Mouse (Mus musculus): ENCODE results near the gene Zbtb32. TPM values are rescaled to one million over a fixed set of nuclear protein-coding genes. Genes with fewer than 3 reads are reported as not detected.

Gene Zbtb32
- under 1 TPM in 1 of 2 experiments, not detected in 1; 0.46 TPM for total RNA-seq (2021)
- 0.44 and 0.45 TPM in 2 replicates for polyA plus RNA-seq (2012; rRNA removed)
- long read RNA-seq = 0 reads

DNA sequence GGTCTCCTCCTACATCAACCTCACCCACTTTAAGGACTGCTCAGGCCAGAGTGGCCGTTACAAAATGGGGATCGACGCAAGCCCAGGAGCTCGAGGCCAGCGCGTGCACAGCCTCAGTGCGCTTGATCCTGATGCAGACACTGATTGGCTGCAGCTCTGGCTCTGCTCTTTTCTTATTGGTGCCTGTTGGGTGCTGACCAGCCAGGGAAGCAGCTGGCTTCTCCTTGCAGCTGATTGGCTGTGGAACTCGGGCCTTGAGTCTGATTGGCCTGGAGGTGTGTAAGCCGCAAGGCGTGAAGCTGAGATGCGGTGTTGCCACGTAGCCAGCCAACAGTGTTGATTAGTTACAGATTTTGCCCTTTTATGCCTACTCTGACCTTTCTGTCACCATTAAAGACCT, at the start of gene Zbtb32:
Gene Zbtb32 (minus strand): TSS at position 124 of the 400 bp plus-strand sequence.
- DNase-seq = no peak

DNA sequence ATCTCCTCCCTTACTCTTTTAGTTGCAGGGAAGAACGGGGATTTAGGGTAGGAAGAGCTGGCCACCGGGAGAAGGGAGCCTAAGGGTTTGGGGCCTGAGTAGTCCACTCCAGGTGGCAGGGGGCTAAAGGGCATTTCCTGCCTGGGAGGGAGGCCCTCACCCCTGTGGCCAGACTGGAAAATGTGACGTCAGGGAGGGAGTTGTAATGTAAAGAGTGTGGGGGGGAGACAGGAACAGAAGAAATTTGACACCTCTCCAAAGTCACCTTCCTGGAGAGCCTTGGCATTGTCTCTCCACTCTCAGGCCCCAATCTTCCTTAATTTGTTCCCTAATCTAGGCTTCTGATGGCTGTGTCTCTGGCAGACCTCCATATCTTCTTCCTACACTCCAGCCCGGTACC, 40.4 kb upstream of the Zbtb32 start:
- no peak for DNase-seq

DNA sequence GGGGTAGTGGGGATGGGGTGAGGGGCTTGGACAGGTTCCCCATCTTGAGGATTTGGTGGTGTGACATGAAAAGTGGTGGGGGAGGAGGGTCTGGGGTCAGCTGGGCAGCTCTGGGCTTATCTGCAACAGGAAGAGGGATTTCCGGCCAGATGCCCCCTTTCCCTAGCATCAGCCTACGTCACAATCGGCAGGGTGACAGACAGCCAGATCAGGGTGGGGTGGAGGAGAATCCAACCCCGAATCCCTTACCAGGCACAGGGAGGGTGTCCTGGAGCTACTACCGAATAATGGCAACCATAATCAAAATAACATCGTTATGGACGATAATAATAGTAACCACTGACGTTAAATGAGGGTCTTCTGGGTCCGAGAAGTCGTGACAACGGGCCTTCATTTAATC, 37.7 kb upstream of the Zbtb32 start:
- no peak for DNase-seq

DNA sequence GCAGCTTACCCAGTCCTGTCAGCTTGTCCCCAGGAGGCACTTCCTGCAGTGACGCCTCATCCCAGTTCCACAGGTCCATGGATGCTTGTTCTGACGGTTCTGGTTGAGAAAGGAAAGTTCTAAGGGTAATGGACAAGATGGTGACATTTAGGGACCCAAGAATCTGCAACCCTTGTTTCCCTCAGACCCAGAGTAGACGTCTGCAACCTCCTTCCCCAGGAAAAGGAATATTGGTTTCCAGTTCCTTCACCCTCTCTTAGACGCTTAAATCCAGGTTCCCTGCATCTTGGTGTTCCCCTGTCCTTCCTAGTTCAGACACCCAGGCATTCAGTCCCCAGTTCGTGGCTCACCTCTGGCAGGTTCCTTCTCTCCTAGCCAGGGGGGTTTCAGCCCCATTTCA, 37.0 kb upstream of the Zbtb32 start, which contains the start of gene Etv2:
Gene Etv2 (minus strand): TSS at position 101 of the 400 bp plus-strand sequence.
- no peak for DNase-seq

DNA sequence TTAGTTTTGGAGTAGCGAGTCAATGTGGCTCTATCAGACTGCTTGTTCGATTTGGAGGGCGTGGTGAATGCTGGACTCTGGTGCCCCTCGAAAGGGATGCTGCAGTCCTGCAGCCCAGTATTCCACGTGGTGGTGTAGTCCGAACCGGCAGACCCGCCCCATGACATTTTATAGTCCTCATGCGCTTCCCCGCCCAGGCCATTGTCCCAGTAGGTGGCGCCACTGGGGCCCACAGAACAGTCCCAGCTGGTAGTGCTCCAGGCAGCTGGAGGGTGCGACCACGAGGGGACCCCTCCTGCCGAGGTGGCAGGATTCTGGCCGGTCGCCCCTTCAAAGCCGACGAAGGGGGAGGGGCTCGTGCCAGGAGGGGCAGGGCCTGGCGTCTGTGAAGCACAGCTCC, 35.9 kb upstream of the Zbtb32 start:
- DNase-seq = peak; percentile 41

DNA sequence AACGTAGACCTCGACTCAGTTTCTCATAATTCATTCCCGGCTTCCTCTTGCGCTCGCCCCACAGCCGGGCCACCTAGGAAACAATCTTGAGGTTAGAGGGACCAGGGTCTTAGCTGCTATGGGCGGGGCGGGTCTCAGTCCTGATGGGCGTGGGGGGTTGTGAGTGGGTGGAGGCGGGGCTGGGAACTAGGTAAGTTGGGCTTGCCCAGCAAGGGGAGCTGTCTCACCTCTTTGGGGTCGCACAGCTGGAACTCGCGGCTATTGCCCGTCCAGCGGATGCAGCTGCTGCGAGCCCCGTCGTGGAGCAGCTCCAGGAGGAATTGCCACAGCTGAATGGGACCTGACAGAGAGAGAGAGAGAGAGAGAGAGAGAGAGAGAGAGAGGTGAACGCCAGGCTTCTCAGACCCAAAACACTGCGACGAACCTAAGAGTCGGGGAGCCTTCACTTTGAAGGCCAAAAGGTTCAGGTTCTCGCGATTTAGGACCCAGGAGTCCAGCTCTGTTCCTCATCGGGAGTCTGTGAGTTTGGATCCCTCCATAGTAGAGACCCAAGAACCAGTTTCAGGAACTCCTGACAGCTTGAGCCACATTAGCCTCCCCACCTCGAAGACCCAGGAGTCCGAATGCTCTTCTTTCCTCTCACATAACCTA, 35.2 kb upstream of the Zbtb32 start:
- no peak for DNase-seq

DNA sequence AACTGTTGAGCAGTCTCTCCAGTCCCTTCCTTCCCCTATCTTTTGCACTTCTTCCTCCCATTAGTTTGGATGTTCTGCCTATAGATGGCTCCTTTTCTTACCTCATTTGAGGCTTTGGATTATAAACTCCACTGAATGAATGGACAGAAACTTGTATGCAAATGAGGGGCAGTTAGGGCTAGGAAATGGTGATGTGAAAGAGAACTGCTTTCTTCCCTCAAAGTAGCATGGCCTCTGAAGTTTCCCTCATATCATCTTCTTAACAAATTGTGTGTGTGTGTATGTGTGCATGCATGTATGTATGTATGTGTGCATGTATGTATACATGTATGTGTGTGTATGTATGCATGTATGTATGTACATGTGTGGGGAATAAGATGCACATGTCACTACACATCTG, 30.3 kb upstream of the Zbtb32 start:
- DNase-seq = no peak

DNA sequence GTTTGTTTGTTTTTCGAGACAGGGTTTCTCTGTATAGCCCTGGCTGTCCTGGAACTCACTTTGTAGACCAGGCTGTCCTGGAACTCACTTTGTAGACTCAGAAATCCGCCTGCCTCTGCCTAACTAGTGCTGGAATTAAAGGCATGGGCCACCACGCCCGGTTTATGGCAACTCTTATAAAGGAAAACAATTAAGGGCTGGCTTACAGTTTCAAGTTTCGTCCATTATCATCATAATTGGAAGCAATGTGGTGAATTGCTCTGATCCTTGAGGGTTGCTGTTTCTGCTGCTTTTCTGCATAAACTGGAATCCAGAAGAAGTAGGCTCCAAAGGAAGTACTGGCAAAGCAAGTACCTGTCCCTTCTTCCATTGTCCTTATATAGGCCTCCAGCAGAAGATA, 27.9 kb upstream of the Zbtb32 start:
- DNase-seq = no peak

DNA sequence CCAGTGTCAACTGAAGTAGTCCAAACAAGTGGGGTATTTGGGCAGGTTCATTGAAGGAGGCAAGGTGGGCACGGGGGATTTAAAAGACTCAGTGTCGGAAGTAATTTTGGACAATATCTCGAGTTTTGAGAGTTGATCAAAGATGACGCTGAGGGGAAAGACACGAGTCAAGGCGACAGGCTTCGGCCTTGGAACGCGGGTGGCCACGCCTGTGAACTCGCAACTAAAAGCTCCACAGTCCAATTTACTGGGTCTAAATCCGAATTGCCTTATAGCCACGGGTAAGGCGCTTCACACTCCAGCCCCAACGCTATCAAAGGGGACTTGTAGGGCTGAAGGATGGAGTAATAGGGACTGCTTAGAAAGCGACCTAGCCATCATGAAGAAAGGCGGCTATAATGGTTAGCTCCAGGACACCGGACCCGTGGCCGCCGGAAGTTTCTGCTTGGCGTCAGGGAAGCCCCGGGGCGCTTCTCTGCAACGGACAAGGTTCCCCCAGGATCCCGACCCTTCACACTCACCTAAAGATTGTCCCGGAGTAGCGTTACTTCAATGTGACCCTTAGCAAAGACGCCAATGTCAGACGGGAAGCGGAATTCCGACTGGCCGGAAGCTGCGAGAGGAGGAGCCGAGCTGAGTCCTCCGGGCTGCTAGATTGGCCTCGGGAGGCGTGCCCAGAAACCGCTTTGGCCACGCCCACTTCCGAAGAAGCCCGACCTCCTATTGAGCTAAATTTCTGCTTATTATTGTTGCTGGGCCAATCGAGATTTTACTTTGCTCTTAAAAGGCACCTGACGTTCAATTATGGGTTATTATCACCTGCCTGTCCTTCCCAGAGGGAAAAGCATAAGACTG, 27.0 kb upstream of the Zbtb32 start, which contains the start of gene Cox6b1:
Gene Cox6b1 (minus strand): TSS at position 622 of the 855 bp plus-strand sequence.
- peak; percentile 91 for DNase-seq

DNA sequence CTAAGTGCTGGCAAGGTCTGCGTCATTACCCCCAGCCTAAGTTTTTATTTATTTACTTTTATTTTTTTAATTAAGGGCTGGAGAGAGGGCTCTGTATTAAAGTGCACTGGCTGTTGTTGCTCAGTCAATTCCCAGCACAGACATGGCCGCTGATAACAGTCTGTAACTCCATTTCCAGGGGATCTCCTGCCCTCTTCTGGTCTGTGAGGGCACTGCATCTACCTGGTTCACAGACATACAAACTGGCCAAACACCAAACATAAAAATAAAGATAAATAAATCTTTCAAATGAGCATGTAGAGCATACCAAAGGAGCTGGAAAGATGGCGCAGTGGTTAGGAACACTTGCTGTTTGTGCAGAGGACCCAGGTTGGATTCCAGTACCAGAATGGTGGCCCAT, 20.5 kb upstream of the Zbtb32 start:
- DNase-seq = no peak

DNA sequence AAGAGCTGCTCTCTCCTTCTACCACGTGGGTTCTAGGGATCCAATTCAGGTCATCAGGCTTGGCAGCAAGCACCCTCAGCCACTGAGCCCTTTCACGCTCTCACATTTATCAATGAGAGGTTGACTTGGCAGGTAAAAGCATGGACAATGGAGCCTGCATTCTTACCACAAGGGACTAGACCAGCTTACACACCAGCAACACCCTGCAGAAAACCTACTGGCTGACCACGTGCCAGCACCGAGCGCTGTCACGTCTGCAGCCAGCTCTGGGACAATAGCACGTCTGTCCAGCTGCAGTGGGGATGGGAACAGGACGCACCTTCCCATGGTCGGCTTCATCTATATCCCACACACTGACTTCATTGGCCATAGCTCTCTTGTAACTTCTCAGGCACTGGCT, 19.9 kb upstream of the Zbtb32 start:
- DNase-seq = no peak

DNA sequence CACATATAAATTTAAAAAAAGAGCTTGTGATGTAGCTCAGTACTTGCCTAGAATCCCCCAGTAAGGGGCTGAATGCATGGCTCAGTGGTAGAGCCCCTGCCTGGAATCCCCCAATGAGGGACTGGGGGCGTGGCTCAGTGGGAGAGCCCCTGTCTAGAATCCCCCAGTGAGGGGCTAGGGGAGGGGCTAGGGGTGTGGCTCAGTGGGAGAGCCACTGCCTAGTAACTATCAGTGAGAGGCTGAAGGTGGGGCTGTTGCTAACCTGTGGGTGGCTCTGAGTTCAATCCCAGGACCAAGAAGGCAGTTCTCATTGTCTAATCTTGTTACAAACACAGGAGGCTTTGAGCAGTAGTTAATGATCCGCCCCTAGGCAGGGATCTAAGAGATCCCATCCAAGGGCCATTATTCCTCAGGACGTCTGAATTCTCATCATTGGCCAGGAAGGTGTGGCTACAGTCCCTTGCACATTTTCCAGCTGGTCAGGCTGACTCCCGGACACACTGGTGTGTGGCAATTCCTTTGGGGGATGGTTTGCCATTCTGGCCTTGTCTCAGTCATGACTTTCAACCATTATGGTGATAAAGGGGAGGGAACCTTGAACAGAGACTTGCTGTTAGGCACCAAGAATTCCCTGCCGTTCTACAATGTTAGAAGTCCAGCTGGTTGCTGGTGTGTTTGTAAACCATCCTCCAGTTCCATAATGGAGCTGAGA, 16.5 kb upstream of the Zbtb32 start:
- peak; percentile 78 for DNase-seq

DNA sequence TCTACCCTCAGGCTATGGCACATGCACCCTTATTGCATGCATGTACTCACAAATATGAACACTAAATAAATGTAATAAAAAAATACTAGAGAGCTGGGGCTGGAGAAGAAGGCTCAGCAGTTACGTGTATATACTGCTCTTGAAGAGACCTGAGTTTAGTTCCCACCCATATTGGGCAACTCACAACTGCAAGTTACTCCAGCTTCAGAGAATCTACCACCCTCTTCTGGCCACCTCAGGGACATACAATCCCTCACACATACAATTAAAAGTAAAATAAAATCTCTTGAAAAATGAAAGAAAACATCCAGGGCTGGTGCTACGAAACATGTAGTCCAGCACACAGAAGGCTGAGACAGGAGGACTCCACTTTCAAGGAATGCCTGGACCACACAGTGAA, 15.7 kb upstream of the Zbtb32 start:
- DNase-seq = no peak

DNA sequence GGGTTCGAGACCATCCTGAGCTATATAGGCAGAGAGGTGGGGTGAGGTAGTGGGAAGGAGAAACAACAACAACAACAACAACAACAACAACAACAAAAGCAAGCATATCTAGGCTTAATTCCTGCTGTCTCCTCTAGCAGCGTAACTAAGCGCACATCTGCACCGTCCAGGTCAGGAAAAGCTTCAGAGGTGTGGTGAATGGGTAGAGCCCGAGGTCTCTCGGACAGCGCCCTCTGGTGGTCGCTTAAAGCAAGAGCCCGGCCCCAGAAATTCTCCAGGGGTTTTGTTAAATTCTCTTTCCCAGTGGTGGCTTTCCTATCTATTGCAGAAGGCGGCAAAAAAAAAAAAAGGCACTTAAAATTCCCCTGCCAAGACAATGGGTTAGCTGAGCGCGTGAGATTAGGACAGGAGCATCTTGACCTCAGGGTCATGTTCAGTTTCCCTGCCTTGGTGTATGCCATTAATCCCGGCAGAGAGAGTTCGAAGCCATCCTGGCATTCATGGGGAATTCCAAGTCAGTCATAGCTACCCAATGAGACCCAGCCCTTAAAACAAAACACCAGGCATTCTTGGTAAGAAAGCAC, 14.9 kb upstream of the Zbtb32 start:
- peak; percentile 62 for DNase-seq

DNA sequence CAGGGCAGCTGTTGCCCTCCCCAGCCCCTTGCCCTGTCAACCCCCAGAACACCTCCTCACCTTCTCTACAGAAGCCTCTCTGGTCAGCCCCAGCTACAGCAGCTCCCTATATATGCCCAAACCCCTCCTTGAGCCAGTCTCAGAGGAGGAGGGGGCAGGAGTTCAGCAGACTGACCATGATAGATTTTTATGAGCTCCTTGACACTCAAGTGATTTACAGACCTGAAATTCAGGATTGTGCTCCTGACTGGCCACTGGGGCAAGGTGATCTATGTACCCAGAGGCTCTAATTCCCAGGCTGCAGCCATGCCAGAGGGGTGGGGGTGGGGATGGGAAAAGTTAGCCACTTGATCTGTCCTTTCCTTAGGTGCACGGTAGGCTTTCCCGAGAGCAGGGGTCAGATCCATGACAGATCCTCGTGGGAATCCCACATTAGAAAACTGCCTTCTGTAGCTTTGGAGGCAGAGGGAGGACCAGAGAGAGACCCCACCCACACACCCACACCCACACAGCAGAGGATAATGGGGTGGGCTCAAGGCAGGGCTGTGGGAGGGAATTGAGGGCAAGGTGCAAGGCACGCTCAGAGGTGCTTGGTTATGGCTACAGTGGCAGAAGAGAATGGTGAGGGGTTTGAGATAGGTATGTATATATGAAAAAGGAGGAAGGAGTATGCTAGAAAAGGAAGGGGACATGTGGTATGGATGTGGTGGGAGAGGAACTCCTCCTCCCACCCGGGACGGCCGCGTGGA, 14.1 kb upstream of the Zbtb32 start, which contains the start of gene Upk1a:
Gene Upk1a (minus strand): TSS at position 194 of the 749 bp plus-strand sequence.
- no peak for DNase-seq

DNA sequence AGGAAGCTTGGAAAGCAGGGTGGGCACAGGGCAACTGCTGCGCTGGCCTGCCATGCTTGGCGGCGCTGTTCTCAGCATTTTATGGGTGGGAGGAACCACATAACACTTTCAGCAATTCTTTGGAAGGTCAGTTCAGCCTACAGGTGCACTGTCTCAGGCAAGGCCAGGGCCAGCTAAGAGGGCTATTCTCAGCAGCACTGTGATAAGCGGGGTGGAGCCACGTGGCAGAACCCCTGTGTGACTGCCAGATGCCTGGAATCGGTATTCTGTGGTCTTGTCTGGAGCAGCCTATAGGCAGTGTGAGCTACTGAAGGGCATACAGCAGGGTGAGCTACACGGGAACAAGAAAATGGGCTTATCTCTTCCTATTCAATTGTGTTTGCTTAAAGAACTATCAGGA, 11.3 kb upstream of the Zbtb32 start:
- DNase-seq = no peak

DNA sequence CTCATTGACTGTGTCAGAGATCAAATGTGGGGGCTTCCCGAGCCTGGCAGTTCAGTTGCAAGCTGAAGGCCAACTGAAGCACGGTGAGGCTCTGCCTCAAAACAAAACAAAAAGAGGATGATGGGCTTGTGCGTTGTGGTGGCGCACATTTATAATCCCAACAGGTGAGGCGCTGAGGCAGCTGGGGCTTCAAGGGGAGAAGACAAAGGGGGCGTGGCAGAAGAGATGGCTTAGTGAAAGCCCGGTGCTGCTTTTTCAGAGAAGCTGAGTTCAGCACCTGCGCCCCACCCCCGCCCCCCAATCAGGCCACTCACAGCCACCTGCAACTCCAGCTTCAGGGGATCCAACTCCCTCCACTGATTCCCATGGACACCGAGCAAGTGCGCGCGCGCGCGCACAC, 9.8 kb upstream of the Zbtb32 start:
- no peak for DNase-seq

DNA sequence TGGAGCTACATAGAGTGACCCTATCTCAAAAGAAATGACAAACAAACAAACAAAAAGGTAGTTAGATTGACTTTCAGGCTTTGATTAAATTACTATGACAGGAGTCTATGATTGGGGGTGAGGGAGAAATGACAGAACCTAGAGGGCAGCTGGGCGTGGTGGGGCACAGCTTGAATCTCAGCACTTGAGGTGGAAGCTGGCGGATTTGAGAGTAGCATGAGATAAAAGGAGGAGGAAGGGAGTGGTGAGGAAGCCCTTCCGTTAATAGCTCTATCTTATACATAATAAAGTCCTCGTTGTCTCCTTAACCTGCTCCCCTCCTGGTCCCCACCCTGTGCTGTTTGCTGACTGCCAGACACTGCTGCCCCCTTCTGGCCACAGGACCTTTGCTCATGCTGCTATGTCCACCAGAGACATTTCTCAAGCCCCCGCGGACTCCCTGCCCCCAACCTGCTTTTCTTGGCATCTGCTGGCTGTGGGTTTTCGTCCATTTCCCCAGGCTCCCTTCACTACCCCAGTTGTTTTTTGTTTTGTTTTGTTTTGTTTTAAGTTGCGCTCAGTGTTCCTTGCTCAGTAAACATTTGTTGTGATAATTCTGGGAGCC, 9.1 kb upstream of the Zbtb32 start:
- DNase-seq = peak; percentile 48

DNA sequence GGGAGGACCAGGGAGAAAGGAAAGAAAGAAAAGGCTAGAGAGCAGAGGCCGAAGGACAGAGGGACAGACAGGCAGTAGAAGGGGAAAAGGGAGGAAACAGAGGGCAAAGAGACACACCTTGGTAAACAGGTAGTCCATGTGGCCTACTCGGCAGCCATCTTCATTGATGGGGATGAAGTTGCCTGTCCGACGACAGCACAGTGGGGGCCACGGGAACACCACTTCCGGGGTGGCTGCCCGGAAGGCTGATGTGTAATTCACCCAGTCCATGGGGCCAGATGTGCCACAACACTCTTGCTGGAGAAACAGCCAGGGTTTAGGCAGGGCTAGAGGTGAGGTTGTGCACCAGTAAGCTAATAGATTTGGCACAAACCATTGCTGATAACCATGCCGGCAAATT, 6.2 kb upstream of the Zbtb32 start:
- DNase-seq = no peak

DNA sequence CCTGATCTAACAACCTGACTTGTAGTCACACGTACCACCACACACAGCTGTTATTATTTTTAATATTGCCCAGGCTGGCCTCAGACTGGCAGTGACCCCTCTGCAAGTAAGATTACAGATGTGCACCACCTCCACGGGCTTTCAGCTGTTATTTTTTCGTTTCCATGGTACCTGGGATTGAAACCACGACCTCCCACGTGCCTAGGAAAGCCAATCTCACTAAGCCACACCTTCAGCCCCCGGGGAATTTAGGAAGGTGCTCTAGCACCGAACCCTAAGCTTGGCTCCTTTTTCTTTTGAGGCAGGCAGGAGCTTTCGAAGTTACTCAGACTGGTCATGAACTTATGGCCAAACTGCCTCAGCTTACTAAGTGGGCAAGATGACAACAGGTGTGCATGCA, 5.7 kb upstream of the Zbtb32 start:
- DNase-seq = no peak

DNA sequence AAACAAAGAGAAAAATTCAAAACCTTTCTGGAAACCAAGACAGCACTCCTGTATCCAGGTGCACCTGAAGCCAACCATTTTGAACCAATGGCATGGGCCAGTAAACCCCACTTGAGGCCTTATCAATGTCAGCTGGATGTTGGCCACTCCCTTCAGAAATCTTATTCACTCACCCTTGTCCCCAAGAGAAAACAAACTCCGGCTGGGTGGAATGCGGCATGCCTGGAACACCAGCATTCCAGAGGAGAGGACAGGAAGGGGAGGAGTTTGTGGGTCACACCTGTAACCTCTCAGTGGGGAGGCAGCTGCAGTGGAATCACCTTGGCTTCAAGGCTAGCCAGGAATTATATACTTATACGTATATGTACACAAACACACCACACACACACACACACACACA, 3.9 kb upstream of the Zbtb32 start:
- no peak for DNase-seq
